Mouse (Mus musculus): ENCODE results near the gene Elk3. TPM values are rescaled to one million over a fixed set of nuclear protein-coding genes. Genes with fewer than 3 reads are reported as not detected.

Elk3 gene
- polyA plus RNA-seq, 1 experiment from 2014 or later = 18.2 TPM

DNA sequence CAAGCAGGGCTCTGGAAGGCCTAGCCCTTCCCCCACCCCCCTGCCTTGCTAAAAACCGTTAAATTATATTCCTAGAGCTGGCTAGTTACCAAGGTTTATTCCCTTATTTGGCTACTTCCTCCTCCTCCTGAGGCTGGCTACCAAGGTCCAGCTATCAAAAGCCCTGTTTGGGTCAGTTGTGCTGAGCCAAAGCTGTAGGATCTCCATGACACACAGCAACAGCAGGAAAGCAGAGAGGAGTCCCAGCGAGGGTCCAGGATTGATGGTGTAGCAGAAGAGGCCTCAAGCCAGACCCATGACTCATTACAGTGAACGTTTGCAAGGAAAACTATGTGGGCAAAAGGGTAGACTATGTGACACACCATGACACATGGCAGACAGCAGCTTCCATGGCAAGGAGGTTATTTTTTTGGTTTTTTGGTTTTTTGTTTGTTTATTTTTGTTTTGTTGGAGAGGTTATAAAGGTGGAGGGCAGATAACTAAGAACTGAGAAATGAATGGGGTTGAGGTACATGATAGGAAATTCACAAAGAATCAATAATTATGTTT lies 21.4 kb upstream of the Elk3 start:
- DNase-seq (ENCODE audit: low spot score) = no peak

DNA sequence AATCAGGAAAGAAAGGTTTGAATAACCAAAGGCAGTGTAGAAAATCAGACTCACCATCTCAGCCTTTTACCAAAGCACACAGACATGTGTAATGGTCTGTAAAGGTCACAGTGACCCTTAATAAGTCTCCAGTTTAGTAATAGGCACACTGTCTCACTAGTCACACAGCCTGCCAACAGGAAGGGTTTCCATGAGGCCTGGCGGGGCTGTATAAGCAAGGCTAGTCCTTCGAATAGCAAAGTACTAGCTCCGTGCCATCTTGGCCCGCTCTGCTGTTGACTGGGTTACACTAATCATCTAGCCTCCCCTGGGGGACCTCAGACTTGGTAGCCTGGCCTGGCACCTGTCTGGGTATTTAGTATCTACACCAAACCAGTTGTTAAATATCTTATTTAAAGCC lies 20.6 kb upstream of the Elk3 start:
- no peak for DNase-seq (ENCODE audit: low spot score)

DNA sequence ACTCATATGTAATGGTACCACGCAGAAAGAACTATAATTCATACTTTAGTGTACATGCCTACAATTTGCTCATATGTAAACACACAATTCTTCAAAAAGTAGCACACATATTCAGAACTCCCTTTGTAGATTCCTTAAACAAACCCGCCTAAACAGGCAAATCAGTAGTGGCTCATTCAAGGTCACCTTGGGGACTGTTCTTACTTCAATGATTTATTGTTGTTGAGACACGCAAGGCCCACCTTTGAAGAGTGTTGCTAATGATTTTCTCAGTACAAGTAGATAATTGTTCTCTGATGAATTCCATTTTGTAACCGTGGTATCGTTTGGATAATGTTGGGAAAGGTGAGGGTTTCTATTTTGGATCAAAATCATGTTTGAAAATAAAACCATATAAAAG lies 17.4 kb upstream of the Elk3 start:
- DNase-seq (ENCODE audit: low spot score) = no peak

DNA sequence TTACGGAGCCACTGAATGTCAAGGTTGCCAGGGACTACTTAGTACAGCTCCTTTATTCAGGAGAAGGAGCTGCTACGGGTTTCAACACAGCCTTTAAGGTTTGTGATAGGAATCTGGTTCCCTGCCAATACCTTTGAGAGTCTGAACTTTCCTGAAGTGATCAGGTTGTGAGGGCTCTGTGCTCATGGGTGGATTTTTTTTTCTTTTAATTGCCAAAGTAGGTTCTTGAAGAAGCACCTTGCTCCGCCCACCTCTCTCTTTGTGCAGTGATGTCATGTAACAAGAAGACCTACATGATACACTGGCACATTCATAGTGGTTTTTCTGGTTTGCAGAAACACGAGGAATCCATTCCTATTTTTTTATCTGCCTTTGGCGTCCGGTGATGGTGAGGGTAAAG lies 16.3 kb upstream of the Elk3 start:
- no peak for DNase-seq (ENCODE audit: low spot score)

DNA sequence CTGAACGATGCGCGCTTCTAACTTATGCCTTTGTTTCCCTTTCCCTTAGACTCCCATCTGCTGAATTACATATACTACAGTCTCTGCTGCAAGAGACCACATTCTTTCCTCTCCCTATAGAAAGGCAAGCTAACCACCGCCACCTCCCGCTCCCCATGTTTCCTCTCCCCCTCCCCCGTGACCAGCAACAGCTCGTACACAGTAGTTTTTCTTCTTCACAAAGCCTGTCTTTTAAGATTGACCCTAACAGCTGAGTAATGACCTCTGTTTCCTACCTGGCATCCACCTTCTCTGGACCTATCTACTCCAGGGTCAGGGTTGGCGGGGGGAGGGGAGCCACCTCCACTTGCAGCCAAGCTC lies 15.8 kb upstream of the Elk3 start:
- peak; percentile 28 for DNase-seq (ENCODE audit: low spot score)

DNA sequence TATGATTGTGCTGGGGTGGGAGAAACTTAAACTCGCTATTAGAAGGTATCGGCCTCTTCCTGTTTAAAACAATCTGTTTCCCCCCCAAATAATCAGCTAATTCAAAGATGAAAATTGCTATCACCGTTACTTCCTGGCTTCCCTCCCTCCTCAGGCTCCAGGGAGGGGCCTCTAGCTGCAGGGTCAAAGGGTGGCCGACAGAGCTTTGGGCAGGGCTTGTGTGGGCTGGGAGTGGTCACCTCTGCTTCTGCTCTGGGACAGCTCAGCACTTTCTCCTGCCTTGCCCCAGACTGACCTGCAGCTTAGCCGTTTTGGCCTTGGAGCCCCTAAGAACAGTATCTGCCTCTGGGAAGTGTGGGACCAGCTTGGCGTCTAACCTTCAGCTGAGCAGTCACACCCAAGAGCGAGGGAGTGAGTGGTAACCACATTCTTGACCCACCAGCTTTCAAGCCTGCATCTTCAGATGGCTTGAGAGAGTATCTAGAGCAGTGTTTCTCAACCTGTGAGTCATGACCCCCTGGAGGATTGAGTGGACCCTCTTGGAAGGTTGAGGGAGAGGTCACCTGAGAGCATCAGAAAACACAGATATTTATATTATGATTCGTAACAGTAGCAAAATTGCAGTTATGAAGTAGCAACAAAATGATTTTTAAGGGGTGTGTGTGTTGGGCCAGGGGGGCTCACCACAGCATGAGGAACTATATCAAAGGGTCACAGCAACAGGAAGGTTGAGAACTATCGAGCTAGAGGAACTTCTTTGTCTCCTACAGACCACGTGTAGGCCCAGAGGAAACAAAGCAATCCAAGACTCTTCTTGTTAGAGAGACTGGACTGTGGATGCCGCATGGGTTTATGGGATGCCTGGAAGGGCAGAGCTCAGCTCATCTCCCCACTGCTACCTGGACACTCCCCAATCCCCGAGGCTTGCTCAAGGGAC lies 15.1 kb upstream of the Elk3 start:
- DNase-seq (ENCODE audit: low spot score) = no peak

DNA sequence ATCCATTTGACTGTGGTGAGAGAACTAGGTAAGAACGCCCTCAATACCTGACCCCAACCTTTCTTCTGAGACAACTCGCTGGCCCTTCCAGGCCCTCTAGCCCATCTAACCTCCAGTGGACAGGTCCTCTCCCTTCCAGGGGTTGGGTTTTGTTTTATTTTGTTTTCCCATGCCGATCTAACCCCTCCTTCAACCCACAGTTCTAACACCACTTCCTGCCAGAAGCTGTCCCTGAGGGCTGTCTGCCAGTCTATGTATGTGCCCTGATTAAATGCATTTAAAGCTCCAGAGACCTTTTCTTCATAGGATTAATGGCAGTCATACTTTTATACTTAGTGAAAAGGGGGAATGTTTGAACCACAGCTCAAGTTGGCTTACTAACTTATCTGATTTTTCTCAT lies 14.4 kb upstream of the Elk3 start:
- peak; percentile 37 for DNase-seq (ENCODE audit: low spot score)

DNA sequence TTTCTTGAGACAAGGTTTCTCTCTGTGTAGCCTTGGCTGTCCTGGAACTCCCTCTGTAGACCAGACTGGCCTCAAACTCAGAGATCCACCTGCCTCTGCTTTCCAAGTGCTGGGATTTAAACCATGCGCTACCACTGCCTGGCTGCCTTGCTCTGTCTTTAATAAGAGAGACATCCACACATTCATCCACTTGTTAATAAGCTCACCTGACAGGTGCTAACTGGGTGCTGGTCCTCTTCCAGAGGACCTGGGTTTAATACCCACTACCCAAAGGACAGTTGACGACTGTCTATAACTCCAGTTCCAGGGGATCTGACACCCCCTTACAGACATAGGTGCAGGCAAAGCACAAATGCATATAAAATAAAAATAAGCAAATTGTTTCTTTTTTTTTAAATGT lies 13.5 kb upstream of the Elk3 start:
- no peak for DNase-seq (ENCODE audit: low spot score)

DNA sequence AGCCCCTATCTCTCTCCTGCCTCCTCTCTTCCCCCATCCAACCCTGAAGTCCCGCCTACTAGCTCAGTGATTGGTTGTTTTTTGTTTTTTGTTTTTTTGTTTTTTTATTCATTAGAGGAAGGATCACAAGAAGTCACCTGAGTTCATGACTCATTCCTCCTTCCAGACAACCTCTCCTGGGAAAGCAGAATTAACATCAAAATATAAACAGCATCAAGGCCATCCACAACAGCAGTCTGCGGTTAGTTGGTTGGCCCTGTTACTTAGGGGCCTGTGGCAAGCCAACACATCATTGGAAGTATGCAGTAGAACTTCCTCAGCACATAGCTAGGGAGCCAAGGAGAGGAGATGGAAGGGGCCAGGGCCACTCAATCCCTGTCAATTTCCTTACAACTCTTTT lies 12.7 kb upstream of the Elk3 start:
- no peak for DNase-seq (ENCODE audit: low spot score)

DNA sequence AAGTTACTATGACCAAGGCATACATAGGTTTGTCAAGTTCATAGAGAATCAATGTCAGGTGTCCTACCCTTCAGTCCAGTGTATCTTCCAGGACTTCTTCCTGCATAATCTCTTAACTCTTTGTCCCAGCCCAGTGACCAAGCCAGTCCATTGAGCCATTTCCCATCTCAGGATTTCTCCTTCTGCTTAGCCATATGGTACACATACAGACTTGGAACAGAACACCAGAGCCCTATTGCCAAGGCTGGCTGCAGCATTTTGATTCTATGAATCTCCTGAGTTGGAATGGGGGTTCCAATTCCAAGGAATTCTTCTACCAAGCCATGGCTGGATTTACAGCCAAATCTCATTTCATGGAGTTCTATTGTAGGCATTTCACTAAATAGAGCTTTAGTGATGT lies 10.8 kb upstream of the Elk3 start:
- DNase-seq (ENCODE audit: low spot score) = no peak

DNA sequence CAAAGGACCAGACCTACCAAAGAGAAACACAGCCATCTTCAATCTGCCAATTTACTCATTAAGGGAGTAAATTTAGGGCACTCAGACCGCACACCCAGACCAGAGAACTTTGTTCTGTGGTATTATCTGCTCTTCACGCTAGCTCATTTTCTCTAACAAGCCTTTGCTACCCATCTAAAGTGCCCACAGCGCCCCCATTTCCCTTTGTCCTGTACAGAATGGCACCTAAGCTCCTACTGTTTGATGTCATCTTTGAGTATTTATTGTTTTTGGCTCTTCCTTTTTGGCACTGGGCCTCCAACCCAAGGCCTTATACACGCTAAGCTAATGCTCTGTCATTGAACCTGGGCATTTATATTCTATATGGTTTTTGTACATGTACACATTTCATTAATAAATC lies 9.2 kb upstream of the Elk3 start:
- no peak for DNase-seq (ENCODE audit: low spot score)

DNA sequence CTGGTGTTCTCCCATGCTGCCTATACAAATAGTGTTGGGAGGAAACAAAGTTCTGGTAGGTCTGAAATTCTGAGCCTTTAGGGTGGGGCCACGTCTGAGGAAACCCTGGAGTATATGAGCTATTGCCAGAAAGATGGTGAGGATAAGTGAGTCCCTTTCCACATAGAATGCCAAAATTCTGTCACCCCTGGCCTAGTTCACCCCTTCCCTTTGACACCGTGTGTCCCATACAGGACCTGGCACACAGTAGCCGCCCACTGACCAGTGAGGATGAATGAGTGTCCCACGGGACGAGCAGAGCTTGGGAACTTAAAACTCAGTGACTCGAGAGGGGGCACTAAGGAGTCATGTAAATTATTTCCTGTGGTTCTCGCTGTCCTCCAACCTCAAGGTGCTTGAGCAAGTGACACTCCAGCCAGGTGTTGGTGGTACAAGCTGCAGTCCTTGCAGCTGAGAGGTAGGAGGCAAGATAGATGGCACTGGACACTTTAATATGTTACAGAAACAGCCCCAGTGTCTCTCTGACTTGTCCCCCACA lies 8.7 kb upstream of the Elk3 start:
- no peak for DNase-seq (ENCODE audit: low spot score)

DNA sequence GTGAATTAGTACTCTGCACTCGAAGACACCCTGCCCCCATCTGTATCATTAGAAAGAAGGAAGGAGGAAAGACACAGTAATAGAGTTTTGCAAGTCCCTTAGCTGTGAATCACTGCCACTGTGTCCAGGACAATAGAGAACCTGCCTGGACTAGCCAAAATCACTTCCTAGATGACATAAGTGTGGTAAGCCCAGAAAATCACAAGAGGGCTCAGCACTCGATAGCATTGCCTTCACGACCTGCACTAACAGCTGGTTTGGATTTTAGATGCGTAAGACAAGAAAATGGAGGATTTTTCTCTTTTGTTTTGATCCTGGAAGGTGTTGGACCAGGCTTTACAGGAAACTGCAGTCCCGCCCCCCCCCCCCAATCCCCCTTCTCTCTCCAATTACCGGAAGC lies 6.0 kb upstream of the Elk3 start:
- DNase-seq (ENCODE audit: low spot score) = no peak

DNA sequence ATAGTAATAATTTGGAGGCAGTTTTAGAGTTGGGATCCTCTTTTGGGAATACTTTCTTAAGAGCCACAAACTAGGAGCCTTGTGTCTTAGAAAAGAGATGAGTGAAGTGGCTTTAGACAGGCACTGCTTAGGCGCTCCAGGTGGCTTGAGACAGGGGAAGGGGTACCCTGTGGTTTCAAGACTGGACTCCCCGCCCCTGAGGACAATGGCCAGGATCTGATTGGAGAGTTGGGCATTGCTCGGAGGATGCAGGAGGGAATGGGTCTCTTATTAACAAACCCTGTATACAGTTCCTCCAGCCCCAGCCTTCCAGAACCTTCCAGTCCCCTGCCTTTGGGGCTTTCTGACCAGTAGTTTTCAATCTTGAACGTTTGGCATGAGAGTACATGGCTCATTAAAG lies 641 bp upstream of the Elk3 start:
- no peak for DNase-seq (ENCODE audit: low spot score)

DNA sequence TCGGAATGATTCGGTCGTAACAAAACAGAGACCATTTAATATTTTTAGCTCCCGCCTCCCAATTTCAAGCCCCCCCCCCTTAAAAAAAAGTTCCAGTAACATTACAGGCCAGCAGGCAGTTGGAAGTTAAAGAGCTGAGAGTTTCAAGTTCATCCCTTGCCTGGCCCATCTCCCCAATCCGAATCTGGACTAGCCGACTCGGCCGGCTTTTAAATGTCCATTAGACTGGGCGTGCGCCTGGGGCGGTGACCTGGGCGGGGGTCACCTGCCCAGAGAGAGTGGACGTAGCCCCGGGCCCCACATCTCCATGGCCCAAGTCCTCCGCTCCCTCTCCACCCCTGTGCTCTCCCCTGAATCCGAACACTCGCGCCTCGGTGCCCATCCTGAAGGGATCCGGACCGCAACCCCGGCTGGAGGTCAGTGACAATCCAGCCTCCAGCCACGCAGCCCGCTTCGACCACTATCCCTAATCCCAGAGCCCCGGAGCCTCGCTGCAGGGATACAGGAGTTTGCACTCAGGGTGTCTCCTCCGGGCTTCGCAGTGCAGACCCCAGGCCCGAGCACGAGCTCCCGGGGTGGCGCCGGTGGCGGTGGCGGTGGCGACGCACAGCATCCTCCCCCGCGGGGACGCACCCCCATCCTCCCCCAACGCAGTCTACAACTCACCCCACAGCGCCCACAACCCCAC lies 857 bp downstream of the Elk3 start:
- peak; percentile 74 for DNase-seq (ENCODE audit: low spot score)

DNA sequence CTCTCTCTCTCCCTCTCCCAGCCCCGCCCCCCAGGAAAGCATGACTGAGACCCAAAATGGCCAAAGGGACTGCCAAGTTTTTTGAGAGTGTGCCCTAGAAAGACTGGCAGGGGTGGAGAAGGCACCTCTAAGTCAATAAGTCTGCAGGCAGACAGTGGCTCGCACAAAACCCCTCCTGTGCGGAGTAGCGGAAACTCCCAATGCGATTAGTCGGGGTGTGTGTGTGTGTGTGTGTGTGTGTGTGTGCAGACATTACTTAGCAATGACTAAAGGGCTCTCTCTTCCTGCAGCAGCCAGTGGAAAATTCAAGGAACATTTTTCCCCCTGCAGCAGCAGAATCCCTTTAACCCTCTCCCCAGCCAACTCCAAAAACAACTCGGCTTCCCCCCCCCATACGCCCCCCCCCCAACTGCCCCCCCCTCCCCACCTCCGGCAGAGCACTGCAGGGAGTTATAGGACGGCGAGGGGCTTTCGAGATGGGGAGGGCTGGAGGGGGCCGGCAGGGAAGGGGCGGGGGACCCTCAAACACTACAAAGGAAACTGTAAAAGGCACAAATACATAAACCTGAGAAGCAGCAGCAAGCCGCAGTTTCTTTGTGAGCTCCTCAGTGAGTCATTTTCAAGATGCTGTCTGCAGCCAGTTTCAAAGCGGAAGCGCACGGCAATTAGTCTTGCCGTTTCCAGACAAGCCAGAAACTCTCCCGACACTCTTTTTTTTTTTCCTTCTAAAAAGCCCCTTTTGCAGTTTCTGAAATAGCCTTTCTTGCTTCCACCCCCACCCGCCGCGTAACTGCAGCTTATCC lies 1.6 kb downstream of the Elk3 start:
- DNase-seq (ENCODE audit: low spot score) = peak; percentile 74

DNA sequence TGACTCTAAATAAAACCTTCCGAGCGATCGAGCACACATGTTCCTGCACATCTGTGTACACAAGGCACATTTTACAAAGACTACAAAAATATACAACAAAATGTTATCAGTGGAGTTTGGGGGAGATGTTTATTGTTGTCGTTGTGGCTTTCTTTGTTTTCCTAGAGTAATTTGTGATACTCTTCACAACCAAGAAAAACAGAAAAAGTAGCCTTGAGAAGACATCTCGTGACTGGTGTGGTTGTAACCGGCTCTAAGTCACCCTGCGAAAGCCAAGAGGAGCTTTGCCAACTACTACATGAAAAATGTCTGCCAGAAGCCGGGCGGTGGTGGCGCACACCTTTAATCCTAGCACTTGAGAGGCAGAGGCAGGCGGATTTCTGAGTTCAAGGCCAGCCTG lies 4.6 kb downstream of the Elk3 start:
- no peak for DNase-seq (ENCODE audit: low spot score)

DNA sequence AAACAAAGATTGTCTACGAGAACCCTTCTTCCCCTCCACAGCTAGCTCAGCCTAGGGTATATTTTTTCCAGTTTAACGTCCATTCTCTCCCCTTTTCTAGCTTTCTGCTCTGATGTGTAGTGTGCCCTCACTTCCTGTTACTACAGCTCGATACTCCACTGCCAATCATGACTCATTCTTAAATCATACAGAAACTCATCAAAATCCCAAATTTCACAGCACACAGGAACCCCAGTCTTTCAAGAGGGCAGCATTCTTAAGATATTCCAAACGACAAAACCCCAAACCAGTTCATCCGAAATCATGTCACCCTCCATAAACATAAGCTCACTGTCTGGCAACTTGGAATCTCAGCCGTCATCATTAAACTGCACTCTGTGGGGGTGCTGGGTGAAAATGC lies 5.0 kb downstream of the Elk3 start:
- no peak for DNase-seq (ENCODE audit: low spot score)

DNA sequence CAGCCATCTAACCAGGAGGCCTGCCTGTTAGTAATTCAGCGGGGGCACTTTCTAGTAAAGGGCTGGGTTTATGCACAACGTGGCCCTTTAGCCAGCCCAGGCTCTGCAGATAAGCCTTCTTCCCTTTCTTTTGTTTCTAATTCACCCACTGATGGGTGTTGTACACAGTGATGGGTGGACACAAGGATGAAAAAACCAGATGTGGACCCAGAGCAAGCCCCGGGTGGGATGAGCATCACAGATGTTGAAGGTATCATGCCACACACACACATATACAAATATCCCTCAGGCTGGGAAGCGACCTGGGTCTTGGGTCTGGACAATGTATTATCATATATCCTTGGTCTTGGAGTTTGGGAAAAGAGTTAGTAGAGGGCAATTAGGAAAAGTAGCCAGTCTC lies 7.7 kb downstream of the Elk3 start:
- DNase-seq (ENCODE audit: low spot score) = no peak

DNA sequence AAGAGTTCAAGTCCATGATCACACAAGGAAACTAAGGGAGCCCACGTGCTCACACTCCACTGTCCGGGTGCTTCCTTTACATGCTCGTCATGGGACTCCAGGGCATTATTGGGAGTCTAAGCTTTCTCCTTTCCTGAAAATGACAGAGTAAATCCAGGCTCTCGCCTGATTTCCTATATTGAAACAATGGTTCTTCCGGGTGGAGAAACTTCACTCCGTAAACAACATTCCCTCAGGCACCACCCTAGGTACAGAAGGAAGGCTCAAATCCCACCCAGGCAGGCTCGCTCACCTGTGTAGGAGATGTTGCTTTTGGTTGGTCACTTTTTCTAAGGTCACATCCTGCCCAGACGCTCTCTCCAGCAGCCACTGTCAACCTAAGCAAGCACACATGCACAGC lies 9.1 kb downstream of the Elk3 start:
- no peak for DNase-seq (ENCODE audit: low spot score)

DNA sequence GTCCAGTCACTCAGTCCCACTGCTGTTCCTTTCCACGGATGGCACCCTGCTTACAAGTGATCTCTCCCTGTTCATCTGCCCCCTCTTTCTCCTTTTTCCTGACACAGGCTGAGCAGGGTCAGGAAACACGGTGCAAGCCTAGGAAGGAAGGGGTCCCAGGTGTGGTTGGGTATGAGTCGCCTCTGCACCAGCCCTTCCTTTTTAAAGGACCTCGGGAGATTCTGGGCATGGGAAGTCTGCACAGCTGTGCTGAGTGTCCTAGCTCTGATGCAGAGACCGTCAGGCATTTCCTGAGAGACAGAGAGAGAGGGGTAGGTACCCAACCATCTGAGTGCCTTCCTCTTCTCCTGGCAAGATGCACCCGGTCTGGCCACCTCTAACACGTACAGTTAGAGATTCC lies 12.7 kb downstream of the Elk3 start:
- no peak for DNase-seq (ENCODE audit: low spot score)

DNA sequence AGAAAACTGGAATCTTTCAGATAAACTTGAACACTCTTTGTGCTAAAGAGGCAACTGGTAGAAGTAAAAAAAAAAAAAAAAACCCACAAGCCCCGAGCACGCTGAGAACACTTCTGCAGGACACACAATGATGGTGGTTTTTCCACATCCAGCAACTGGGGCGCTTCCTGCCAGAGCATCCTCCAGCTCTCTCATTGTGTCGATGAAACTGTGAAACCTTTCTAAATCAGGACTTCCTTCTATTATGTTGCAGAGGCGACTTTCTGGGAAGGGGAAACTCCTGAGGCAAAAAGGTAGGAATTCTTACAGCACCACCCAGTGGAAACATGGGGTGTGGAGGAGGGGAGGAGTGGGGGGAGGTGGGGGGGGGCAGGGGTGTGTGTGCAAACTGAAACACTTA lies 13.2 kb downstream of the Elk3 start:
- peak; percentile 49 for DNase-seq (ENCODE audit: low spot score)

Data from thymus, postnatal 0 days (tissue).